Mouse (Mus musculus): ENCODE results near the gene Hrct1. TPM values are rescaled to one million over a fixed set of nuclear protein-coding genes. Genes with fewer than 3 reads are reported as not detected.
A peak's percentile ranks its signal among the peaks of the same experiment; 100 is the strongest.

The Hrct1 gene
- polyA plus RNA-seq, 1 experiment from 2014 or later = 19.3 TPM

DNA sequence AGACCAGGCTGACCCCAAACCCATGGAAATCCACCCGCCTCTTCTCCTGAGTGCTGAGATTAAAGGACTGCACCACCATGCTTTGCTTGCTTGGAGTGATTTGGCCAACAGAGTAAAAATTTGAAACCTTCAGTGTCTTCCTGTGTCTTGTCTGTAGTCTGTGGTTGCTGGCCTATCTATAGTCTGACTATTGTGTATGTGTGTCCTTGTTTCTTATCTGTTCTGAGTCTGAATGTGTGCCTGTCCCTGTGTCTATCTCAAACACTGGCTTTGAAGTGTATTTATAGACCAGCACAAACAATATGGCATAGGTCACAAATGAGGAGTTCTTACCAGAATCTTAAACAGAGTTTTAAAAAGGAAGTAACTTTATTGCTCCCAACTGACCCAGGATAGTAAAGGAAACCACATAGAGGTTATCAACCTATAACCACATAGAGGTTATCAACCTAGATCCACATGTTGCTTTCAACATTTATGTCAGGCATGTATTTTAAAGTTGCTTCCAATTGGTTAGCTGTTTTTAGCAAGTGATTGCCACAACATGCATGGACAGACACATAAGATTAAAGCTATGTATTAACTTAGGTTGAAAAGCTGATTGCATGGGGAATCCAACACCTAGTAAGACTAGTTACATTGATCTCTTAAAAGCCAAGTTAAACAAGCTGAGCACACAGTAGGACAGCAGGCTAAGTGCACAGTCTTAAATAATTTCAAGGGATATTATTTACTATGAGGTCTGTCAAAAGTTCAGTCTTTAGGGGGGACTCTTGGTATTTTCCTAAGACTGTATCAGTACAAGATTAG, 32.3 kb upstream of the Hrct1 start:
- H3K36me3 ChIP-seq (ENCODE audit: insufficient read depth, low read length) = no peaks in the 10 kb centered on the region
- no peaks in the 10 kb centered on the region for H3K27me3 ChIP-seq (replicated peaks; ENCODE audit: insufficient read depth, low read length)
- WGBS = 60% methylated on average over 1 of the region's 1 CpGs
- H3K9me3 ChIP-seq (ENCODE audit: low read length) = no peaks in the 10 kb centered on the region
- H3K4me2 ChIP-seq (replicated peaks; ENCODE audit: low read depth, low read length) = no peak overlapping the region
- no peak overlapping the region for H3K9ac ChIP-seq (replicated peaks; ENCODE audit: low read depth)
- ATAC-seq = no peak
- DNase-seq (ENCODE audit: low spot score) = no peak
- peaks cover 2% of the 10 kb centered on the region; the same call in 1 of the 2 replicates for H3K4me1 ChIP-seq (ENCODE audit: insufficient read depth, low read depth, low read length)
- H3K4me3 ChIP-seq (ENCODE audit: low read depth, low read length) = no peak overlapping the region
- TF ChIP-seq CTCF (IDR thresholded peaks at IDR 0.05) (no peak), EP300 (IDR thresholded peaks at IDR 0.05) (0 out of 2 replicates have a peak, but pooled peaks have one; percentile 11)
- H3K27ac ChIP-seq (ENCODE audit: low read length) = peak overlapping the region; percentile 8; the same call in 1 of the 2 replicates

DNA sequence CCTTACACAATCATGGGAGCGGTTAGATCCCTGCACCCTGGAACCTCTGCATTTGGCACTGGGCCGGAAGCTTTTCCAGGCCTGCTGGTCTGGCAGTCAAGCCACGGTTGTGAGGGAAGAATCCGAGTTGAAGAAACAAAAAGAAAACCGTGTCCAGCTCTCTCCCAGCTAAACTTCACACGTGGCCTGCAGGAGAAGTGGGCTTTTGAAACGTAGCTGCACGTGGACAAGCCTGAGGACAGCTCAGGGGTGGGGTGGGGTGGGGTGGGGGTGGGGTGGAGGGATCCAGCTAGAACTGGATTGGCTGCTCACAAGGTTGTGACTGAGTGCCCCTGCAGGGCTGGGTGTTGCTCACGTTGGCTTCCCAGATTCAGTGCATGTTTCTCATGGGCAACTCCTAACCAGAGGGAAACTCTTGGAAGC, 31.7 kb upstream of the Hrct1 start:
- Histone ChIP-seq H3K27me3 (replicated peaks; ENCODE audit: insufficient read depth, low read length) (no peaks in the 10 kb centered on the region), H3K9ac (replicated peaks; ENCODE audit: low read depth) (no peak overlapping the region), H3K4me1 (ENCODE audit: insufficient read depth, low read depth, low read length) (peaks cover 2% of the 10 kb centered on the region; the same call in 1 of the 2 replicates), H3K4me3 (ENCODE audit: low read depth, low read length) (no peak overlapping the region), H3K36me3 (ENCODE audit: insufficient read depth, low read length) (no peaks in the 10 kb centered on the region), H3K27ac (ENCODE audit: low read length) (peak overlapping the region; percentile 11; the same call in 1 of the 2 replicates), H3K4me2 (replicated peaks; ENCODE audit: low read depth, low read length) (no peak overlapping the region), H3K9me3 (ENCODE audit: low read length) (no peaks in the 10 kb centered on the region)
- DNase-seq (ENCODE audit: low spot score) (peak; percentile 72), ATAC-seq (peak; percentile 88)
- TF ChIP-seq EP300 (IDR thresholded peaks at IDR 0.05) = no peak
- TF ChIP-seq CTCF (IDR thresholded peaks at IDR 0.05) = no peak
- WGBS = 13% methylated on average over 9 of the region's 9 CpGs

DNA sequence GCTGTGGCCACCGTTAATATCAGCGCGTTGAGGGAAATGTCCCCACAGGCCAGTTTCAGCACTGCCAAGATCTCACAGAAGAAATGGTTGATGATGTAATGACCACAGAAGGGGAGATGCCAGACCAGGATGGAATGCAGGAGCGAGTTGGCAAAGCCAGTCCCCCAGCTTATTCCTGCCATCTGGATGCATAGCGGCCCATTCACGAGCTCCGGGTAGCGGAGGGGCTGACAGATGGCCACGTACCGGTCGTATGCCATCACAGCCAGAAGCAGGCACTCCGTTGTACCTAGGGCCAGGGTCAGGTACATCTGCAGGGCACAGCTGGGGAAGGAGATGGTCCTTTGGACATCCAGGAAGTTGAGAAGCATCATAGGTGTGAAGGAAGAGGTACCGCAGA, 30.4 kb upstream of the Hrct1 start:
- no peaks in the 10 kb centered on the region for H3K27me3 ChIP-seq (replicated peaks; ENCODE audit: insufficient read depth, low read length)
- no peaks in the 10 kb centered on the region for H3K9me3 ChIP-seq (ENCODE audit: low read length)
- H3K27ac ChIP-seq (ENCODE audit: low read length) = no peak overlapping the region
- 89% methylated on average over 13 of the region's 13 CpGs for WGBS
- DNase-seq (ENCODE audit: low spot score) (no peak), ATAC-seq (no peak)
- no peaks in the 10 kb centered on the region for H3K36me3 ChIP-seq (ENCODE audit: insufficient read depth, low read length)
- no peak overlapping the region for H3K9ac ChIP-seq (replicated peaks; ENCODE audit: low read depth)
- H3K4me2 ChIP-seq (replicated peaks; ENCODE audit: low read depth, low read length) = no peak overlapping the region
- TF ChIP-seq CTCF (IDR thresholded peaks at IDR 0.05) = no peak
- TF ChIP-seq EP300 (IDR thresholded peaks at IDR 0.05) = no peak
- H3K4me1 ChIP-seq (ENCODE audit: insufficient read depth, low read depth, low read length) = peaks cover 2% of the 10 kb centered on the region; the same call in 1 of the 2 replicates
- no peak overlapping the region for H3K4me3 ChIP-seq (ENCODE audit: low read depth, low read length)

DNA sequence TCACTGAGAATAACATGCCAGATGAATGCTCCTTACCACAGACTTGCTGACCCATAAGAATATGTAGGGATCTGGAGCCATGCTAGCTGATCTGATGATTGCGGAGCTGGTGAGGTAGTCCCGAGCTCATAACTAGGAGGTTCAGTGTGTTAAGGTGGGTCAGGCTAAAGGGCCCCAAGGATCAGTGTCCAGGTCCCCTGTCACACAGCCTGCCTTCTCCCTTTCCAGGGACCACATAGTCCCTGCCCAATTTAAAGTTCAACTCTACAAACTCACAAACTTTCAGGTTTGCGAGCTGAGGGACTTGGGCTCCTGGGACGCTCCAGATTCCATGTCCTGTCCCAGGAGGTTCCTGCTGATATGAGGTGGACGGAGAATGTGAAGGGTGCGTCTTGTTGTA, 26.3 kb upstream of the Hrct1 start, which contains the start of gene Olfr70:
Olfr70 (minus strand) TSS at position 101 of the 400 bp plus-strand sequence.
- Histone ChIP-seq H3K27me3 (replicated peaks; ENCODE audit: insufficient read depth, low read length) (no peaks in the 10 kb centered on the region), H3K4me3 (ENCODE audit: low read depth, low read length) (no peak within 1 kb of the TSS), H3K27ac (ENCODE audit: low read length) (no peak within 1 kb of the TSS), H3K9ac (replicated peaks; ENCODE audit: low read depth) (no peak within 1 kb of the TSS), H3K36me3 (ENCODE audit: insufficient read depth, low read length) (no peaks in the 10 kb centered on the region), H3K4me2 (replicated peaks; ENCODE audit: low read depth, low read length) (no peak within 1 kb of the TSS), H3K4me1 (ENCODE audit: insufficient read depth, low read depth, low read length) (no peaks in the 10 kb centered on the region), H3K9me3 (ENCODE audit: low read length) (no peaks in the 10 kb centered on the region)
- ATAC-seq (no peak), DNase-seq (ENCODE audit: low spot score) (no peak)
- 85% methylated on average over 6 of the region's 6 CpGs for WGBS
- TF ChIP-seq EP300 (IDR thresholded peaks at IDR 0.05) (no peak), CTCF (IDR thresholded peaks at IDR 0.05) (no peak)

DNA sequence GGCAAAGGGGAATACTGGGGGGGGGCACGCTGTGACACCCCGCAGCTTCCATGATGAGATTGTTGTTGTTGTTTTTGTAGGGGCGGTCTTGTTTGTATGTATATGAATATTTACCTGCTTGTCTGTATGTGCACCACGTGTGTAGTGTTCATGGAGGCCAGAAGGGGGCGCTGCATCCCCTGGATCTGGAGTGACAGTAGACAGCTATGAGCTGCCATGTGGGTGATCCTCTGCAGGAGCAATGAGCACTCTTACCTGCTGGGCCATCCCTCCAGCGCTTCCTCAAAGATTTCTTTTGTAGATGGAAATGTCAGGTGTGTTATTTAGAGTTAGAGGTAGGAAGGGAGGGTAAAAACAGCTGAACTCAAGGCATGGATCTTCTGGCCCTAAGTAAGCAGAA, 23.5 kb upstream of the Hrct1 start:
- no peak overlapping the region for H3K4me2 ChIP-seq (replicated peaks; ENCODE audit: low read depth, low read length)
- ATAC-seq = no peak
- no peak overlapping the region for H3K27ac ChIP-seq (ENCODE audit: low read length)
- no peaks in the 10 kb centered on the region for H3K27me3 ChIP-seq (replicated peaks; ENCODE audit: insufficient read depth, low read length)
- no peak for DNase-seq (ENCODE audit: low spot score)
- 81% methylated on average over 6 of the region's 6 CpGs for WGBS
- no peaks in the 10 kb centered on the region for H3K36me3 ChIP-seq (ENCODE audit: insufficient read depth, low read length)
- H3K9me3 ChIP-seq (ENCODE audit: low read length) = no peaks in the 10 kb centered on the region
- H3K4me1 ChIP-seq (ENCODE audit: insufficient read depth, low read depth, low read length) = no peaks in the 10 kb centered on the region
- no peak overlapping the region for H3K9ac ChIP-seq (replicated peaks; ENCODE audit: low read depth)
- TF ChIP-seq EP300 (IDR thresholded peaks at IDR 0.05) = no peak
- peak; percentile 64 for TF ChIP-seq CTCF (IDR thresholded peaks at IDR 0.05)
- H3K4me3 ChIP-seq (ENCODE audit: low read depth, low read length) = no peak overlapping the region

DNA sequence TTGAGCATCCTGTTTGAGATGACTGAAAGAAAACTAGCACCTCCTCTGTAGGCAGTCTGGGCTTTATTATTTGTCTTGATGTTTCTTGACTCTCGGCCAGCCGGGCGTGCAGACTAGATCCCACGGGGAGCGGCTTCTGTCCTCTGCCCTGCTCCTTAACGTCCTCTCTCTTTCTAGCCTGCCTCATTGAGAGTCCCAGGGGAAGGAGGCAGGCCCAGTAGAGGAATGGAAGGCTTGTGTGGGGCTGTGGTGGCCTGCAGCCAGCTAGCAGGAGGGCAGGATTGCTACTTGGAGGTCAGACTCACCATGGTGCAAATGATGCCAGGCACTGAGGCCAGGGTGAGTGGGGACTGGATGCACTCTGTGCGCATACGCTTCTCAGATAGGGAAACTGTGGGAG, 23.1 kb upstream of the Hrct1 start:
- Histone ChIP-seq H3K27ac (ENCODE audit: low read length) (no peak overlapping the region), H3K4me2 (replicated peaks; ENCODE audit: low read depth, low read length) (no peak overlapping the region), H3K36me3 (ENCODE audit: insufficient read depth, low read length) (no peaks in the 10 kb centered on the region), H3K4me1 (ENCODE audit: insufficient read depth, low read depth, low read length) (no peaks in the 10 kb centered on the region), H3K9ac (replicated peaks; ENCODE audit: low read depth) (no peak overlapping the region), H3K9me3 (ENCODE audit: low read length) (no peaks in the 10 kb centered on the region), H3K27me3 (replicated peaks; ENCODE audit: insufficient read depth, low read length) (no peaks in the 10 kb centered on the region), H3K4me3 (ENCODE audit: low read depth, low read length) (no peak overlapping the region)
- DNase-seq (ENCODE audit: low spot score) = no peak
- peak; percentile 43; the same call in 1 of the 2 replicates for ATAC-seq
- WGBS = 51% methylated on average over 8 of the region's 8 CpGs
- TF ChIP-seq CTCF (IDR thresholded peaks at IDR 0.05) = no peak
- no peak for TF ChIP-seq EP300 (IDR thresholded peaks at IDR 0.05)
